In the genomic region with DNA sequence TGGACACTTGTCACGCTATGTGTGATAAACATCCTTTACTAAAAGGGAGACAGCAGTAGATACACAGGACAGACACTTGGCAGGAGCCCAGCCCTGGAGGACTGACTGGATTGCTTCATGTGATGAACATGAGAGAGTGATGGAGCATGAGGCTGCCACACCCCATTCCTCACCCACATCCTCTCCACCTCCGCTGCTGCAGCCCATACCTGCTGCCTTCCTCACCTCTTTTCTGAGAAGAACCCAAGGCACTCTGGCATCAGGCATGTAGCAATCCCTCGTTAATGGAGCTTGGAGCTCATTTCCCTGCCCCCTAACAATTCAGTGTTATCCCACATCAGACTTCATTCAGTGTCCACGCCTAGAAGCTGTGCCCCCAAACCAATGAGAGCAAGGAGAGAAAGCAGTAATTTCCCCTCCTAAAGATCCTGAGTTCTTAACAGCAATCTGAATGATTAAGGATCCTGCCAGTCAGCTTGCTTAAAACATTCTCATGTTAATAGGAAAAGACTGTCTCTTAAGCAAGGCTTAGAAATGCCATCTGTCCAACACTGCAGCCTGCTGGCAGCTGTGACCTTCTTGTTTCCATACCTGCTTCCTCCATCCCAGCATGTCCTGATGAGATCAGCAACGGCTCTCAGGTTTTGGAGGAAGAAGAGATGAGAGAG, we compare ENCODE assay signal across 9 mouse cellular contexts.
DNase-seq lines count a peak whose midpoint lies in the region; ATAC-seq and TF ChIP-seq lines count a peak whose summit lies in the region.
"Had no signal": no experiment of that assay in that cellular context is flagged by ENCODE, and none has a peak within 500 bp of the region (broad histone marks: within the 10 kb centered on the region; RNA-seq: fewer than 3 reads in every experiment).

No protein-coding gene starts in this region.

- no peak for TF ChIP-seq EP300 in liver, postnatal 0 days (IDR thresholded peaks at IDR 0.05; ENCODE audit: low read depth)

- no peaks in the 10 kb centered on the region for H3K36me3 ChIP-seq in liver, postnatal 0 days (replicated peaks; ENCODE audit: insufficient read depth, low read length)
- no peaks in the 10 kb centered on the region for H3K36me3 ChIP-seq in liver, embryonic 11.5 days (ENCODE audit: control insufficient read depth, insufficient read depth, low read length)
- H3K36me3 ChIP-seq in lung, embryonic 14.5 days (ENCODE audit: insufficient read depth) = 0 out of 2 replicates have a peak, but pooled peaks cover 7% of the 10 kb centered on the region
- H3K36me3 ChIP-seq in splenic B cell, adult 2 months (ENCODE audit: control insufficient read depth, insufficient read depth, low read length, poor library complexity, severe bottlenecking) = no peaks in the 10 kb centered on the region
- H3K36me3 ChIP-seq in intestine, embryonic 15.5 days = no peaks in the 10 kb centered on the region

- H3K27ac ChIP-seq in liver, postnatal 0 days (ENCODE audit: low read depth) = no peak overlapping the region
- H3K27ac ChIP-seq in liver, embryonic 11.5 days (ENCODE audit: low read depth, low read length) = no peak overlapping the region
- H3K27ac ChIP-seq in lung, embryonic 14.5 days (ENCODE audit: low read depth) = no peak overlapping the region
- no peak overlapping the region for H3K27ac ChIP-seq in intestine, embryonic 15.5 days

- no peaks in the 10 kb centered on the region for H3K9me3 ChIP-seq in liver, postnatal 0 days (ENCODE audit: low read length)
- H3K9me3 ChIP-seq in liver, embryonic 11.5 days (ENCODE audit: control insufficient read depth, low read length) = no peaks in the 10 kb centered on the region
- no peaks in the 10 kb centered on the region for H3K9me3 ChIP-seq in lung, embryonic 14.5 days (ENCODE audit: low read depth, low read length)
- H3K9me3 ChIP-seq in intestine, embryonic 15.5 days = no peaks in the 10 kb centered on the region

- DNase-seq in liver, postnatal 0 days = no peak
- no peak for DNase-seq in liver, embryonic 11.5 days (ENCODE audit: low spot score)
- DNase-seq in cerebellum, postnatal 36 days = peak; percentile 62 to 73
- peak; percentile 25 for DNase-seq in lung, embryonic 14.5 days
- DNase-seq in splenic B cell, adult 2 months (ENCODE audit: low read depth, low spot score) = peak; percentile 44
- no peak for DNase-seq in c-Kit-positive CD71-positive TER-119-positive erythroid progenitor cells, embryonic 14.5 days (ENCODE audit: low spot score)
- DNase-seq in thymus, postnatal 36 days = no peak
- DNase-seq: adrenal gland, postnatal 10 days had no signal

- no peak overlapping the region for H3K9ac ChIP-seq in liver, postnatal 0 days (replicated peaks)
- no peak overlapping the region for H3K9ac ChIP-seq in liver, embryonic 11.5 days (ENCODE audit: low read depth, low read length)
- no peak overlapping the region for H3K9ac ChIP-seq in lung, embryonic 14.5 days
- H3K9ac ChIP-seq in intestine, embryonic 15.5 days = no peak overlapping the region

- 71% methylated on average over 5 of the region's 5 CpGs for WGBS in liver, postnatal 0 days (ENCODE audit: insufficient replicate concordance)
- WGBS in liver, embryonic 11.5 days = 71% methylated on average over 5 of the region's 5 CpGs
- WGBS in lung, embryonic 14.5 days = 68% methylated on average over 5 of the region's 5 CpGs
- 72% methylated on average over 5 of the region's 5 CpGs for WGBS in intestine, embryonic 15.5 days

- 0 out of 2 replicates have a peak, but pooled peaks cover 2% of the 10 kb centered on the region for H3K4me1 ChIP-seq in liver, postnatal 0 days (ENCODE audit: insufficient read depth)
- no peaks in the 10 kb centered on the region for H3K4me1 ChIP-seq in liver, embryonic 11.5 days (replicated peaks; ENCODE audit: control insufficient read depth, insufficient read depth, low read length)
- H3K4me1 ChIP-seq in lung, embryonic 14.5 days (ENCODE audit: insufficient read depth) = no peaks in the 10 kb centered on the region
- no peaks in the 10 kb centered on the region for H3K4me1 ChIP-seq in intestine, embryonic 15.5 days (replicated peaks)

- H3K27me3 ChIP-seq in liver, postnatal 0 days (ENCODE audit: insufficient read depth, low read length) = no peaks in the 10 kb centered on the region
- no peaks in the 10 kb centered on the region for H3K27me3 ChIP-seq in liver, embryonic 11.5 days (replicated peaks; ENCODE audit: control insufficient read depth, insufficient read depth, low read length)
- no peaks in the 10 kb centered on the region for H3K27me3 ChIP-seq in lung, embryonic 14.5 days (ENCODE audit: insufficient read depth, low read length)
- no peaks in the 10 kb centered on the region for H3K27me3 ChIP-seq in splenic B cell, adult 2 months (ENCODE audit: control insufficient read depth, insufficient read depth, low read length, poor library complexity, severe bottlenecking)
- no peaks in the 10 kb centered on the region for H3K27me3 ChIP-seq in intestine, embryonic 15.5 days (replicated peaks)

- no peak overlapping the region for H3K4me2 ChIP-seq in liver, postnatal 0 days (ENCODE audit: low read depth, low read length)
- H3K4me2 ChIP-seq in liver, embryonic 11.5 days = no peak overlapping the region
- H3K4me2 ChIP-seq in lung, embryonic 14.5 days = no peak overlapping the region
- no peak overlapping the region for H3K4me2 ChIP-seq in intestine, embryonic 15.5 days (replicated peaks)

- H3K4me3 ChIP-seq in liver, postnatal 0 days (ENCODE audit: low read depth, low read length) = no peak overlapping the region
- no peak overlapping the region for H3K4me3 ChIP-seq in liver, embryonic 11.5 days (ENCODE audit: low read depth, low read length)
- no peak overlapping the region for H3K4me3 ChIP-seq in lung, embryonic 14.5 days (ENCODE audit: low read depth, low read length)
- H3K4me3 ChIP-seq in intestine, embryonic 15.5 days (replicated peaks) = no peak overlapping the region

- TF ChIP-seq CTCF in liver, postnatal 0 days (IDR thresholded peaks at IDR 0.05; ENCODE audit: low read depth) = peak; percentile 35
- peak; percentile 56 for TF ChIP-seq CTCF in lung, embryonic 14.5 days (IDR thresholded peaks at IDR 0.05; ENCODE audit: low read depth)

- no peak for ATAC-seq in liver, postnatal 0 days
- no peak for ATAC-seq in liver, embryonic 11.5 days (replicated peaks; ENCODE audit: low FRiP score)
- no peak for ATAC-seq in lung, embryonic 14.5 days (ENCODE audit: insufficient read depth)
- ATAC-seq in intestine, embryonic 15.5 days = no peak

Comparison
In these comparisons a context has a peak if more than half of its experiments do, and no peak if none do; other contexts are left out.
1. DNase-seq: peak in cerebellum, postnatal 36 days (2 of 2), lung, embryonic 14.5 days (single experiment) and splenic B cell, adult 2 months (single experiment); none in liver, postnatal 0 days (single experiment), liver, embryonic 11.5 days (single experiment), c-Kit-positive CD71-positive TER-119-positive erythroid progenitor cells, embryonic 14.5 days (single experiment) and thymus, postnatal 36 days (0 of 2).